Mouse (Mus musculus) granulocyte monocyte progenitor cell, adult 5-6 weeks (primary cell): ENCODE data around the gene Sephs1. TPM values are rescaled to one million over a fixed set of nuclear protein-coding genes. Genes with fewer than 3 reads are reported as not detected.

Experiments
- ATAC-seq: replicated peaks from 2 replicates; pipeline ENCODE4 v1.8.0; 2016; ENCODE audit warnings: mild to moderate bottlenecking, moderate TSS enrichment, inconsistent platforms; ENCODE audit not compliant: poor library complexity, severe bottlenecking
- total RNA-seq, 2 experiments: library from RNA; stranded (forward) in 1 of 2; stranded (reverse) in 1 of 2; fragments of 200-712, 200-1000 nt in 1 of 2; fragments of >200 nt in 1 of 2; fragmentation: Nextera tagmentation in 1 of 2; gene quantifications; 2 replicates each; pipeline ENCODE4 v1.2.3; 2014 to 2017

The Sephs1 gene
- total RNA-seq, 2 experiments from 2014 or later, result 37.5 to 51.7 TPM

GRCm38 (mm10) chr2:4958039-4958438 is 76.7 kb downstream of the Sephs1 start:
- ATAC-seq, result no peak

Other genes with a start within 250 kb of the Sephs1 start
- gene Prpf18, start 229.5 kb upstream of the Sephs1 start, total RNA-seq (2014; fragmentation: Nextera tagmentation), result 36.8 and 38.4 TPM in 2 replicates
- gene Prpf18, start 229.5 kb upstream of the Sephs1 start, total RNA-seq (2017), result 42.6 and 66.3 TPM in 2 replicates
- not detected in 2 replicates for gene Bend7, start 163.7 kb upstream of the Sephs1 start, total RNA-seq (2014; fragmentation: Nextera tagmentation)
- not detected in 2 replicates for gene Bend7, start 163.7 kb upstream of the Sephs1 start, total RNA-seq (2017)
- 53.7 and 58.0 TPM in 2 replicates for gene Phyh, start 37.5 kb downstream of the Sephs1 start, total RNA-seq (2014; fragmentation: Nextera tagmentation)
- gene Phyh, start 37.5 kb downstream of the Sephs1 start, total RNA-seq (2017), result 39.0 and 48.8 TPM in 2 replicates
- not detected in 2 replicates for gene Ucma, start 94.6 kb downstream of the Sephs1 start, total RNA-seq (2014; fragmentation: Nextera tagmentation)
- not detected in 2 replicates for gene Ucma, start 94.6 kb downstream of the Sephs1 start, total RNA-seq (2017)
- gene Mcm10, start 131.2 kb downstream of the Sephs1 start, total RNA-seq (2014; fragmentation: Nextera tagmentation), result 71.2 and 82.0 TPM in 2 replicates
- 74.6 and 98.7 TPM in 2 replicates for gene Mcm10, start 131.2 kb downstream of the Sephs1 start, total RNA-seq (2017)
- 0.68 and 4.2 TPM in 2 replicates for gene Optn, start 182.5 kb downstream of the Sephs1 start, total RNA-seq (2014; fragmentation: Nextera tagmentation)
- gene Optn, start 182.5 kb downstream of the Sephs1 start, total RNA-seq (2017), result 3.7 and 7.2 TPM in 2 replicates